Mouse (Mus musculus) embryonic facial prominence, embryonic 13.5 days (tissue): ENCODE data around the gene Slc26a5. TPM values are rescaled to one million over a fixed set of nuclear protein-coding genes. Genes with fewer than 3 reads are reported as not detected.

Source experiments
- ATAC-seq: fragments of 200-750 bp; cut with Nextera tagmentation; 2 replicates; pipeline ENCODE4 v1.8.0; 2017; ENCODE audit warnings: low read depth; ENCODE audit not compliant: insufficient number of reproducible peaks, insufficient read depth, low FRiP score, low TSS enrichment
- H3K27ac ChIP-seq: fragments of 300-500 bp; sonication (generic); 2 replicates; pipeline ENCODE4 v1.5.1; 2015; ENCODE audit warnings: moderate library complexity, mild to moderate bottlenecking, inconsistent platforms
- H3K27me3 ChIP-seq: fragments of 300-500 bp; sonication (generic); 2 replicates; pipeline ENCODE4 v1.6.1; 2015; ENCODE audit warnings: mild to moderate bottlenecking, inconsistent platforms
- H3K36me3 ChIP-seq: fragments of 300-500 bp; sonication (generic); 2 replicates; pipeline ENCODE4 v1.6.1; 2015; ENCODE audit warnings: mild to moderate bottlenecking, inconsistent platforms
- H3K4me1 ChIP-seq: fragments of 300-500 bp; sonication (generic); 2 replicates; pipeline ENCODE4 v1.6.1; 2015; ENCODE audit warnings: inconsistent platforms
- H3K4me2 ChIP-seq: fragments of 300-500 bp; sonication (generic); 2 replicates; pipeline ENCODE4 v1.6.1; 2015; ENCODE audit warnings: moderate library complexity, mild to moderate bottlenecking, inconsistent platforms
- H3K4me3 ChIP-seq: fragments of 300-500 bp; sonication (generic); 2 replicates; pipeline ENCODE4 v1.5.1; 2015; ENCODE audit warnings: mild to moderate bottlenecking, inconsistent platforms
- H3K9ac ChIP-seq: fragments of 300-500 bp; sonication (generic); 2 replicates; pipeline ENCODE4 v1.6.1; 2015; ENCODE audit warnings: mild to moderate bottlenecking, inconsistent platforms
- H3K9me3 ChIP-seq: fragments of 300-500 bp; sonication (generic); 2 replicates; pipeline ENCODE4 v1.6.1; 2016; ENCODE audit warnings: inconsistent platforms
- WGBS: fragments of 180-500 bp; shearing (Covaris S2); methylation state at CpG from one replicate; pipeline ENCODE4 v1.1.7; 2015; ENCODE audit warnings: mixed read lengths; 5-methylcytosine and 5-hydroxymethylcytosine counted together
- polyA plus RNA-seq: library from polyadenylated mRNA; unstranded; fragments of >200 nt; fragmentation: Nextera tagmentation; extraction: Ambion mirVana; gene quantifications from 2 replicates; pipeline ENCODE4 v1.2.1, GENCODE M21; 2015

Slc26a5 gene
- polyA plus RNA-seq, 1 experiment from 2014 or later: 0.24 TPM

DNA sequence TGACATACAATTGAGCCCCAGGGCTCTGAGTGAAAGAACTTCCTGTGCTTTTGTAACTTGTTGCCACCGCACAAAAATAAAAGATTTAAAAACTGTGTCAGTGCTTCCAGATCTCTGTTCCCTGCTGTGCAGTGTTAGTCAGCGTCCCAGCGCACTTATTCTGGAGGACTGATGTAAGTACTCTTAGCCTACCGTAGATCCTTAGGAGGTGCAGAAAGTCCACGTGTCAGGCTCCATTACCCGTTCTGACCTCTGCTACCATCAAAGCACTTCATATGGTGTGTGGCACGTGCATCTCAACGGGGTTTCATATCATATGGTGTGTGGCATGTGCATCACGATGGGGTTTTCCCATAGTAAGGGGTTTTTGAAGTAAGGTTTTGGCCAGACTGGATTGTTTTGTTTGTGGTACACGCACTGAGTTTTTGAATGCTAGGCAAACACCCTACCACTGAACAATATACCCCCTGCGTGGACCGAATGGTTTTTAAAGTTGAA lies 61.7 kb downstream of the Slc26a5 start:
- peaks cover 54% of the 10 kb centered on the region for H3K36me3 ChIP-seq
- ATAC-seq: no peak

DNA sequence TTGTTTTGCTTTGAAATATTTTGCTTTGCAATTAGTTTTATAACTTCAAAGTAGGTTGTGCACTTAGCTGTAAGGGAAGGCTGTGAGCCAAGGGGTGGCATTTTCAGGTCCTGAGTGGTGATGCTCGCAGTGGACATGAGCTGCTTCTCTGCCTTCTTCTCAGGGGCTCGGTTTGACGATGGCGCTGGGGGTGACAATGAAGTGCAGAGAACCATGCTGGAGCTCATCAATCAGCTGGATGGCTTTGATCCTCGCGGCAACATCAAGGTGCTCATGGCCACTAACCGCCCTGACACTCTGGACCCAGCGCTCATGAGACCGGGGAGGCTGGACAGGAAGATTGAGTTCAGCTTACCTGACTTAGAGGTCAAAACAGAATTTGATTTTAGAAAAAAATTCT lies 62.5 kb downstream of the Slc26a5 start:
- 94% methylated on average over 9 of the region's 9 CpGs for WGBS
- Histone ChIP-seq H3K27me3 (no peaks in the 10 kb centered on the region), H3K9ac (no peak overlapping the region), H3K9me3 (no peaks in the 10 kb centered on the region), H3K27ac (no peak overlapping the region), H3K36me3 (peaks cover 59% of the 10 kb centered on the region), H3K4me1 (no peaks in the 10 kb centered on the region), H3K4me3 (no peak overlapping the region), H3K4me2 (no peak overlapping the region)
- ATAC-seq: no peak

More for the DNA sequence above, 61.7 kb downstream of the Slc26a5 start:
- Histone ChIP-seq H3K27me3 (no peaks in the 10 kb centered on the region), H3K4me2 (no peak overlapping the region), H3K4me1 (no peaks in the 10 kb centered on the region), H3K4me3 (no peak overlapping the region), H3K27ac (no peak overlapping the region), H3K9ac (no peak overlapping the region), H3K9me3 (no peaks in the 10 kb centered on the region)
- WGBS: 94% methylated on average over 12 of the region's 12 CpGs

DNA sequence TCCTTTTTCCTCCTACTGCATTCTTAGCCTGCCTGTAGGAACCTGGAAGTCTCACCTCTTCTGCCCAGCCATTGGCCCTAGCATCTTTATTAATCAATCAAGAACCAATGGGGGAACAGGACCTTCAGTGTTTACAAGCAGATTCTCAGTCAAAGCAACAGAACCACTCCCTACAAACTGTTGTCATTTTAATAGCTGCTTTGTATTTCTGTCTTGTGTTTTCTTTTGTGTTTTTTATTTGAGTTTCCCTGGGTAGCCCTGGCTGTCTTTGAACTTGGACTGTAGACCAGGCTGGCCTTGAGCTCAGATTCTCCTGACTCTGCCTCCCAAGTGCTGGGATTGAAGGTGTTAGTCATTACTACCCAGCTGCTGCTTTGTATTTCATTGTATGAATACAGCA lies 73.2 kb downstream of the Slc26a5 start:
- Histone ChIP-seq H3K27me3 (no peaks in the 10 kb centered on the region), H3K9me3 (no peaks in the 10 kb centered on the region), H3K9ac (no peak overlapping the region), H3K36me3 (peaks cover 39% of the 10 kb centered on the region), H3K4me3 (no peak overlapping the region), H3K4me2 (no peak overlapping the region), H3K4me1 (peaks cover 20% of the 10 kb centered on the region), H3K27ac (no peak overlapping the region)
- ATAC-seq: no peak

DNA sequence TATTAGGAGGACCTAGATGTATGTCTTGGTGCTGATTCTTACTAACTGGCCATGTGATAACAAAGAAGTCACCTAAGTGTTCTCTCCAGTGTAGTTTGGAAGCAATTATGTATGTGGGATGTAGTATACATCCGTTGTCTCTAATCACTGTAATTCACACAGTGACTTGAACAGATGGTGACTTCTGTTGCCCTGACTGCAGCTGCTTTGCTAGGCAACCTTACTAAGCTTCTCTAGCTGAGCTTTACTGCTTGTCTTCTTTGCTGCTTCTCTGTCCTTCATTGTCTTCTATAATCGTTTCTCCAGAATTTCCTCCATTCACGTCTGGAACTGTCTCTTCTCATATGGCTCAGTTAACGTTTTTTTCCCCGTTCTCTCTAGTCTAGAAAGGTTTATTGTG lies 76.3 kb downstream of the Slc26a5 start:
- 72% methylated on average over 5 of the region's 5 CpGs for WGBS
- no peak overlapping the region for H3K27ac ChIP-seq
- no peaks in the 10 kb centered on the region for H3K9me3 ChIP-seq
- 0 out of 2 replicates have a peak overlapping the region, but pooled peaks have one; percentile 28 for H3K9ac ChIP-seq
- peaks cover 19% of the 10 kb centered on the region for H3K36me3 ChIP-seq
- ATAC-seq: no peak
- no peak overlapping the region for H3K4me2 ChIP-seq
- H3K4me3 ChIP-seq: no peak overlapping the region
- H3K4me1 ChIP-seq: peaks cover 20% of the 10 kb centered on the region
- no peaks in the 10 kb centered on the region for H3K27me3 ChIP-seq

DNA sequence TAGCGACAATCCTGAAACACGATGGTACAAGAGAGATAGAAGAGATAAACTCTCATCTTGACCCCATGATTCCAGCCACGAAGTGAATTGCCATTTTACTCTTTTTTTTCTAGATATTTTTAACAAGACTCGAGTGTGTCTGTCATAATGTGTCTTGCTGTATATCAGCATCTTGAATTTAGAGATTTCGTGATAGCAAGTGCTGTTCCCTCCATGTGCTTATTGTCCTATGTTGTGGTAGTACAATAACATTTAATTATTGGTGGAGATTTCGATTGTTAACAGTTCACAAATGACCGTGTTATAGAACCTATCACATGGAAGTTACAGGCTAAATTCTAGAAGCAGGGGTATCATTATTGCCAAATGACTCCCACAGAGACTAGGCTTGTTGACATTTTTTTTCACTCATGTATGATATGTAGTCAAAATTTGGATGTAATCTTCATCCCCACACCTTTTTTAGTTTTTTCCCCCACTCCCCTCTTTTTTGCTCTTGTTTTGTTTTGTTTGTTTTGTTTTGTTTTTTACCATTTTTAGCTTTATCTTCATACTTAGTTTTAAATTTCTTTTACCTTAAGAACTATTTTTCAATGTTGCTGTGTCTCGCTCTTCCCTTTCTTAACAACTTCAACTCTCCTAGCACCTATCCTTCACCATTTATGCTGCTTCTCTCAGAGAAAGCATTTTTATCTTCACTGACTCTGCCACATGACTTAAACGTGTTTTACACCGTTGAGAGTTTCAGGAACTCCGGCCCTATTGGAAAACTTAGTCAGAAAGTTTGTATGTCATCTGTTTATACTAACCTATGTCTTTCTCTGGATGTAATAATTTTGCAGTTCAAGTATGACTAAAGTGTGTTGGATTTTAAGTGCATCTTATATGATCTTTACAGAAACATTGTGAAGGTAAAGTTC lies 78.0 kb downstream of the Slc26a5 start:
- Histone ChIP-seq H3K27ac (0 out of 2 replicates have a peak overlapping the region, but pooled peaks have one; percentile 75), H3K4me3 (peak overlapping the region; percentile 96), H3K4me2 (peak overlapping the region; percentile 76), H3K27me3 (no peaks in the 10 kb centered on the region), H3K36me3 (peaks cover 24% of the 10 kb centered on the region), H3K9me3 (no peaks in the 10 kb centered on the region), H3K9ac (peak overlapping the region; percentile 96), H3K4me1 (peaks cover 20% of the 10 kb centered on the region)
- WGBS: 37% methylated on average over 11 of the region's 11 CpGs
- ATAC-seq: no peak

DNA sequence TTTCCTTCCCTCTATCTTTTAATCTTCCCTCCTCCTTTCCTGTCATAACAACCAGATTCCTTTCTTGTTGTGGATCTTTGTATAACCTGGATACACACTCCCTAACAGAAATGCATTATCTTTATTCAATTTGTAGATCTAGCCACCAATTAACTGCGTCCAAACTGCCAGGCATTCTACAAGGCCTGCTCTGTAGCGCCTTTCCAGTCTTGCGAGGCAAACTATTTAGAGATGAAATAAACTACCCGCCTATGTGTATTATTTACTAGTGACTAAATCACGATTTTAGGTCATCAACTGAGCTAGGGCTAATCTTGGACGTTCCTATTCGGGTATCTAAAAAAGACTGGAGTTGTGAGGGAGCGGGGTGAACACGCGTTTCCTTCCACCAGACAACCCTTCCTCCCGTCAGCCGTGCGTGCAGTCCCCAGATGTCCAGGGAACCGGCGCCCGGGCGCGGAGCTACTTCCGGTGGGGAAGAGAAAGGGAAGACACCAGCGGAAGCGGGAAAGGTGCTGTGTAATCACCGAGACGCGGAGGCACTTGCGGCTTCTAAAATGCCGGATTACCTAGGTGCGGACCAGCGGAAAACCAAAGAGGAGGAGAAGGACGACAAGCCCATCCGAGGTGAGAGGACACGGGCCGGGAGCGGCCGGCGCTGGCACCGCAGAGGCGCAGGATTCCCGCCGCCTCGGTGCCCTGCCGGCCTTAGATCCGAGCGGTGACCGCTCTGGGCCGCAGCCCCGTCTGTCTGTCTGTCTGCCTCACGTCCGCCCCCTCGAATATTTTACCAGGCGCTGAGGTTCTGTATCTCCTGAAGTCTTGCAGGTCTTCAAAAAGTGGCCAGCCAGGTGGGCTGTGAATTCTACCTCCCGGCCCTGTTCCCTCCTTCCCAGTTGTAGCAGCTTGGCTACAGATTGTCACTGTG lies 78.9 kb downstream of the Slc26a5 start:
- H3K9me3 ChIP-seq: no peaks in the 10 kb centered on the region
- H3K4me2 ChIP-seq: peak overlapping the region; percentile 76
- H3K9ac ChIP-seq: peak overlapping the region; percentile 96
- peaks cover 26% of the 10 kb centered on the region for H3K36me3 ChIP-seq
- peaks cover 20% of the 10 kb centered on the region for H3K4me1 ChIP-seq
- 1% methylated on average over 51 of the region's 51 CpGs for WGBS
- ATAC-seq: peak; percentile 81
- peak overlapping the region; percentile 96 for H3K4me3 ChIP-seq
- H3K27ac ChIP-seq: peak overlapping the region; percentile 75
- no peaks in the 10 kb centered on the region for H3K27me3 ChIP-seq

DNA sequence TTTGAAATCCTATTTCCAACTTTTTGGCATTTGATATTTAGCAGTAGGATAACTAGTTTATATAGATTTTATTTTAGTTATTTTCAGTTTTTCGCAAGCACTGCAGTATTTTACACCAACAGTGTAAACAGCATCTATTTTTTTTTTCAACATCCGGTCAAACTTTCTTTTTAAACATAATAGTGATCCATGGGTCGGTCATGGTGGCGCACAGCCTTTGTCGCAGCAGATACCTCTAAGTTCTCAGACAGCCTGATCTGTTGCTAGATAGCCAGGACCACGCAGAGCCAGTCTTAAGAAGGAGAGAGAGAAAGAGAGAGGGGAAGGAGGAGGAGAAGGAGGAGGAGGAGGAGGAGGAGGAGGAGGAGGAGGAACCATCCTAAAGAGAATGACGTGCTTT lies 79.6 kb downstream of the Slc26a5 start:
- Histone ChIP-seq H3K27ac (no peak overlapping the region), H3K9ac (no peak overlapping the region), H3K27me3 (no peaks in the 10 kb centered on the region), H3K36me3 (peaks cover 27% of the 10 kb centered on the region), H3K4me3 (no peak overlapping the region), H3K4me2 (peak overlapping the region; percentile 76), H3K9me3 (no peaks in the 10 kb centered on the region), H3K4me1 (peaks cover 20% of the 10 kb centered on the region)
- WGBS: 76% methylated on average over 7 of the region's 7 CpGs
- ATAC-seq: no peak

DNA sequence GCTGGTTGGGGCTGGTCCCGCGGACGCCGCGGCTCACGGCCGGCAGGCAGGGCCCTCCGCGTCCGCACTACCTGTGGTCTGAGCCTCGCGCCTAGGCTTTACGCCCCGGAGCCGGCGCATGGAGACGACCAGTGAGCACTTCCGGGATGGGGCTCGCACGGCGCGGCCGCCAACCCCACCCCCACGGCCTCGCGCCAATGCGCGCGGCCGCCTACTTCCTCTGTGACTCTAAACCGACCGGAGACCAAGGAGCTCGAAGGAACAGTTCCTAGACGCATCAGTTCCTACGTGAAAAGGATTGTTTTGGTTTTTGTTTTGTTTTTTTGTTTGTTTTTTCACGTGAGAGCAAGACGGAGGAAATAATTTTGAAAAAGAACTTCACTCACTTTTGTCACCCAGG lies 80.4 kb downstream of the Slc26a5 start, which contains the start of the genes Dnajc2 and Psmc2:
Gene Dnajc2 (minus strand): TSS at position 199 of the 400 bp plus-strand sequence.
Gene Psmc2 (plus strand): TSS at position 231 of the 400 bp plus-strand sequence.
- H3K4me2 ChIP-seq: peak within 1 kb of the TSS; percentile 96
- no peaks in the 10 kb centered on the region for H3K27me3 ChIP-seq
- H3K9ac ChIP-seq: peak within 1 kb of the TSS; percentile 96
- H3K4me3 ChIP-seq: peak within 1 kb of the TSS; percentile 96
- H3K27ac ChIP-seq: peak within 1 kb of the TSS; percentile 75
- ATAC-seq: peak; percentile 95
- under 1% methylated on average over 37 of the region's 37 CpGs for WGBS
- no peaks in the 10 kb centered on the region for H3K9me3 ChIP-seq
- peaks cover 20% of the 10 kb centered on the region for H3K4me1 ChIP-seq
- H3K36me3 ChIP-seq: peaks cover 35% of the 10 kb centered on the region

DNA sequence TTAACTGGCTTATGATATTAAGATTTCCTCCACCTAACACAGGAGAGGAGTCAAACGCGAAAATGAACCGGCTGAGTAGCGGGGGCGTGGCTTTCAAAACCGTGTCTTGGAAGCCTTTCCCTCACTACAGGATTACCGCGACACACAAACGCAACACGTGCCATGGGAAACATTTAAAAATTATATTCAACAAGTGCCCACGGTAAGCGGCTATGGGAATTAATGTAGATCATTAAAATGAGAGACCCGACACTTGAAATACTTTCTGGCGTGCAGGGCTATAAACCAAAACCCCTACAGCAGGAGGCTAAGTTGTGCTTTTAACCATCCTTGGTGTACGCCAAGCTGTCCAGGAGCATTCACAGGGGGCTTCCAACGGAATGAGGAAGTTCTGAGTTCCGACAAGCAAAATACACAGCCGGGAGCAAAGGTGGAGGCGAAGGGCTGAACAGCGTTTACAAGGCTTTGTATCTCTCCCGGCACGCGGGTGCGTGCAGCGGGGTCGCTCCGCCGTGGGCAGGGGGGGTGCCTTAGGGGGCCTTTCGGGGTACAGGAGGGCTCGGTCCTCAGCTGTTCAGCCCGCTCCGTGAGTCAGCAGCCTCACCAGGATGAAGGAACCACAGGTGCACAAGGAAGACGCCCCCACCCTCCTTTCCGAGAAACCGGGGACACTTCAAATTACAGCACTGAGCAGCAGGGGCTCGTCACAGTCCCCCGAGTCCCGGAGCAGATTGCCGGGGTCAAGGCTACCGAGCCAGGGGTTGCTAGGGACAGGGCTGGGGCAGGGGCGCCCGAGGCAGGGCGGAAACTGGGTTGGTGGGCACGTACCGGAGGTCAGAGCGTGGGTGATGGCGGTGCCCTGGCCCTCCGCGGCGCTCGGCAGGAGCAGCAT lies 81.0 kb downstream of the Slc26a5 start:
- Histone ChIP-seq H3K9ac (peak overlapping the region; percentile 85), H3K27me3 (no peaks in the 10 kb centered on the region), H3K36me3 (peaks cover 40% of the 10 kb centered on the region), H3K4me1 (peaks cover 17% of the 10 kb centered on the region), H3K27ac (no peak overlapping the region), H3K9me3 (no peaks in the 10 kb centered on the region), H3K4me3 (peak overlapping the region; percentile 95), H3K4me2 (peak overlapping the region; percentile 96)
- peak; percentile 73 for ATAC-seq
- under 1% methylated on average over 50 of the region's 51 CpGs for WGBS

DNA sequence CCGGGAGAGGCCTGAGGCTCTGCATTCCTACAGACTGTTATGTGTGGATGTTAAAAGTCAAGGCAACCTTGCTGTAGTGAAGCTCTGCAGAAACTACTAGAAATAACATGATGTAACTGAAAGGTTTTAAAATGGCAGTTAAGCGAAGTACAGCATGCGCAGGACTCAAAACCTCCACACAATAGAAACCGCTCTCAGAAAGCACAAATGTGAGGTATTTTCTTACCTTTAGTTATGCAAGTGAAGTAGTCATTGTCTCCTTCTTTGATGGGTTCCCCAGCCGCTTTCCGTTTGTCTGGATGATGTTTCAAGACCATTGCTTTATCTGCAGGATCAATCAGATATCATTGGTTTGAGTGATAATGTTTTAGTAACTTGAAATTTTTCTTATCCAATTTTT lies 88.9 kb downstream of the Slc26a5 start:
- Histone ChIP-seq H3K4me1 (no peaks in the 10 kb centered on the region), H3K36me3 (peaks cover 68% of the 10 kb centered on the region), H3K4me3 (no peak overlapping the region), H3K27ac (no peak overlapping the region), H3K9ac (no peak overlapping the region), H3K9me3 (no peaks in the 10 kb centered on the region), H3K27me3 (no peaks in the 10 kb centered on the region), H3K4me2 (no peak overlapping the region)
- 93% methylated on average over 6 of the region's 6 CpGs for WGBS
- ATAC-seq: no peak
